Mouse (Mus musculus) kidney, adult 2 months (tissue): ENCODE results near the gene Ptpre. TPM values are rescaled to one million over a fixed set of nuclear protein-coding genes. Genes with fewer than 3 reads are reported as not detected.
A peak's percentile ranks its signal among the peaks of the same experiment; 100 is the strongest.

Experiments
- DNase-seq: peaks from one replicate; pipeline ENCODE4 v3.0.0; 2021
- H3K27ac ChIP-seq: fragments of 200-500 bp; 2 replicates; pipeline ENCODE4 v1.5.1; 2012; ENCODE audit warnings: low read depth, low read length, control low read depth, inconsistent platforms; ENCODE audit not compliant: insufficient read depth
- H3K27me3 ChIP-seq: fragments of 200-500 bp; replicated peaks from 2 replicates; pipeline ENCODE4 v1.6.1; 2012; ENCODE audit warnings: mild to moderate bottlenecking, moderate library complexity, low read length, inconsistent platforms; ENCODE audit not compliant: control insufficient read depth, insufficient read depth
- H3K36me3 ChIP-seq: fragments of 200-500 bp; 2 replicates; pipeline ENCODE4 v1.6.1; 2012; ENCODE audit warnings: mild to moderate bottlenecking, moderate library complexity, low read length, inconsistent platforms; ENCODE audit not compliant: control insufficient read depth, insufficient read depth
- H3K4me1 ChIP-seq: fragments of 200-500 bp; 2 replicates; pipeline ENCODE4 v1.6.1; 2011; ENCODE audit warnings: low read length; ENCODE audit not compliant: control insufficient read depth, insufficient read depth
- H3K4me3 ChIP-seq: fragments of 200-500 bp; 2 replicates; pipeline ENCODE4 v1.5.1; 2011; ENCODE audit warnings: mild to moderate bottlenecking, low read depth, low read length, control low read depth; ENCODE audit not compliant: insufficient read depth
- CTCF ChIP-seq: fragments of 200-500 bp; conservative IDR thresholded peaks from 2 replicates; pipeline ENCODE4 v1.5.1; 2011; ENCODE audit warnings: low read depth, mild to moderate bottlenecking, control low read depth, low read length, moderate library complexity, mixed read lengths; ENCODE audit not compliant: insufficient read depth, insufficient read length
- POLR2A ChIP-seq: fragments of 200-500 bp; IDR thresholded peaks from one replicate; pipeline ENCODE4 v1.6.1; 2011; ENCODE audit warnings: low read depth, low read length, control low read depth
- WGBS: fragments of 180-500 bp; shearing (Covaris S2); methylation state at CpG from one replicate; pipeline ENCODE4 v1.1.7; 2018; 5-methylcytosine and 5-hydroxymethylcytosine counted together
- polyA plus RNA-seq: library from polyadenylated mRNA; depleted of rRNA; stranded (reverse); fragments of >200 nt; gene quantifications from 2 replicates; pipeline ENCODE4 v1.2.3, GENCODE M21; 2012

Gene Ptpre
- polyA plus RNA-seq, 1 experiment = 2.5 TPM

- H3K4me1 ChIP-seq = no peaks in the 10 kb centered on the region
- no peak overlapping the region for H3K27ac ChIP-seq
- TF ChIP-seq POLR2A (no peak), CTCF (no peak)
- H3K4me3 ChIP-seq = no peak overlapping the region
- H3K36me3 ChIP-seq = no peaks in the 10 kb centered on the region
- H3K27me3 ChIP-seq = no peaks in the 10 kb centered on the region
- DNase-seq = no peak
- WGBS = 74% methylated on average over 7 of the region's 7 CpGs
Observed at GRCm38 (mm10) chr7:135632716-135633258, 95.5 kb downstream of the Ptpre start.

GRCm38 (mm10) chr7:135634851-135635624, 97.8 kb downstream of the Ptpre start:
- no peaks in the 10 kb centered on the region for H3K27me3 ChIP-seq
- H3K27ac ChIP-seq = no peak overlapping the region
- H3K36me3 ChIP-seq = no peaks in the 10 kb centered on the region
- no peak for TF ChIP-seq POLR2A
- TF ChIP-seq CTCF = no peak
- H3K4me3 ChIP-seq = no peak overlapping the region
- H3K4me1 ChIP-seq = no peaks in the 10 kb centered on the region
- WGBS = 74% methylated on average over 16 of the region's 16 CpGs
- no peak for DNase-seq

- Histone ChIP-seq H3K27me3 (no peaks in the 10 kb centered on the region), H3K4me1 (no peaks in the 10 kb centered on the region), H3K36me3 (no peaks in the 10 kb centered on the region), H3K27ac (no peak overlapping the region), H3K4me3 (no peak overlapping the region)
- 57% methylated on average over 13 of the region's 13 CpGs for WGBS
- no peak for TF ChIP-seq POLR2A
- no peak for TF ChIP-seq CTCF
- DNase-seq = no peak
Observed at GRCm38 (mm10) chr7:135637406-135637980, 100.2 kb downstream of the Ptpre start.

GRCm38 (mm10) chr7:135639361-135639760, 102.1 kb downstream of the Ptpre start:
- Histone ChIP-seq H3K27ac (no peak overlapping the region), H3K36me3 (no peaks in the 10 kb centered on the region), H3K4me1 (no peaks in the 10 kb centered on the region), H3K27me3 (no peaks in the 10 kb centered on the region), H3K4me3 (no peak overlapping the region)
- DNase-seq = no peak
- WGBS = 55% methylated on average over 2 of the region's 2 CpGs
- TF ChIP-seq CTCF (no peak), POLR2A (no peak)

DNA sequence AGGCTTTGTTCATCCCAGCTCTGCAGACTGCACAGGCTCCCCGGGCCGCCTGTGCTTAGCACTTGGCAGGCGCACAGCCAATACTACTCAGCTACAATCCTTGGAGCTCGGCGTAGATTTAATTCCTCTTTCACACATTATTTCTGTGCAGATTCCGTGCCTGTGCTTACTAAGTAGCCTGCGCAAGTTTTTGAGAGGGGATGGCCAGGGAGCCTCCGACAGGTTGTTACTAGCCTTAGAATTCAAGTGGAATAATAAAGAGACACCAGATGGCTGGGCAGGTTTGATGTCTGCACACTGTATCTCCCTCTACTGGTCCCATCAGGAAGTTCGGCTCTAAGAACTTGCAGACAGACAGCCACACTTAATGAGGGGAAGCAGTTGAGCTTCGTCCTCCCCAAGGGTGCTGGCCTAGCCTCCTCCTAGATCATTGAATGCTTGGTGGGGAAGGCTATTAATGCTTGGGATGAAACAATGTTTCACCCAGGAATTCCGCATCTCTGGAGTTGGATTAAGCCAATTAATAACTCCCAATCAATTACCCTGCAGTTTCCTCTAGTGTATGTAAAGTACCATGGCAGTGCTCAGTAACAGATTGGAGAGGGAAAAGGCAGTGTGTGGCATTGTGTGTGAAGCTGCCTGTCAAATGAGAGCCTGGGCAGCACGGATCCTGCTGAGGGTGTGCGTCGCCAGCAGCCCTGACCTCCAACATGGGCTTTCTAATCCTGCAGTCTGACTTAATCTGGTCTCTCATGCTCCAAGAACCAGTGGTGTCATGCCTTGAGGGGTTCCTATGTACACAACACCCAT, 104.6 kb downstream of the Ptpre start:
- Histone ChIP-seq H3K27ac (no peak overlapping the region), H3K36me3 (no peaks in the 10 kb centered on the region), H3K4me3 (no peak overlapping the region), H3K4me1 (no peaks in the 10 kb centered on the region), H3K27me3 (no peaks in the 10 kb centered on the region)
- DNase-seq = peak; percentile 38
- WGBS = 61% methylated on average over 14 of the region's 14 CpGs
- peak; percentile 58; the same call in 1 of the 2 replicates for TF ChIP-seq CTCF
- TF ChIP-seq POLR2A = no peak

GRCm38 (mm10) chr7:135644452-135644851, 107.2 kb downstream of the Ptpre start:
- TF ChIP-seq CTCF (no peak), POLR2A (no peak)
- no peak for DNase-seq
- WGBS = 85% methylated on average over 1 of the region's 1 CpGs
- Histone ChIP-seq H3K4me1 (no peaks in the 10 kb centered on the region), H3K4me3 (no peak overlapping the region), H3K36me3 (no peaks in the 10 kb centered on the region), H3K27ac (no peak overlapping the region), H3K27me3 (no peaks in the 10 kb centered on the region)
